Mouse (Mus musculus) midbrain, embryonic 11.5 days (tissue): ENCODE data around the gene Fam166b. TPM values are rescaled to one million over a fixed set of nuclear protein-coding genes. Genes with fewer than 3 reads are reported as not detected.
A peak's percentile ranks its signal among the peaks of the same experiment; 100 is the strongest.

Experiments
- ATAC-seq: fragments of 200-750 bp; cut with Nextera tagmentation; 2 replicates; pipeline ENCODE4 v1.8.0; 2017; ENCODE audit warnings: moderate TSS enrichment, moderate library complexity; ENCODE audit not compliant: low FRiP score
- DNase-seq: peaks from one replicate; pipeline ENCODE4 v3.0.0; 2015; ENCODE audit warnings: low spot score; ENCODE audit errors: missing footprints
- H3K27ac ChIP-seq: fragments of 300-500 bp; sonication (generic); 2 replicates; pipeline ENCODE4 v1.5.1; 2014; ENCODE audit warnings: low read depth, low read length
- H3K27me3 ChIP-seq: fragments of 300-500 bp; sonication (generic); 2 replicates; pipeline ENCODE4 v1.6.1; 2014; ENCODE audit warnings: mild to moderate bottlenecking, low read length, moderate library complexity, mixed read lengths; ENCODE audit not compliant: control insufficient read depth, insufficient read depth
- H3K36me3 ChIP-seq: fragments of 300-500 bp; sonication (generic); 2 replicates; pipeline ENCODE4 v1.6.1; 2014; ENCODE audit warnings: mild to moderate bottlenecking, low read length, moderate library complexity, mixed read lengths; ENCODE audit not compliant: control insufficient read depth, insufficient read depth
- H3K4me1 ChIP-seq: fragments of 300-500 bp; sonication (generic); 2 replicates; pipeline ENCODE4 v1.6.1; 2014; ENCODE audit warnings: low read length; ENCODE audit not compliant: control insufficient read depth, insufficient read depth
- H3K4me2 ChIP-seq: fragments of 300-500 bp; sonication (generic); 2 replicates; pipeline ENCODE4 v1.6.1; 2014; ENCODE audit warnings: mild to moderate bottlenecking, moderate library complexity
- H3K4me3 ChIP-seq: fragments of 300-500 bp; sonication (generic); 2 replicates; pipeline ENCODE4 v1.5.1; 2014; ENCODE audit warnings: low read depth, low read length
- H3K9ac ChIP-seq: fragments of 300-500 bp; sonication (generic); 2 replicates; pipeline ENCODE4 v1.6.1; 2014; ENCODE audit warnings: low read length
- H3K9me3 ChIP-seq: fragments of 300-500 bp; sonication (generic); 2 replicates; pipeline ENCODE4 v1.6.1; 2016; ENCODE audit warnings: low read length; ENCODE audit not compliant: control insufficient read depth
- WGBS: fragments of 180-500 bp; shearing (Covaris S2); extraction: QIAGEN DNeasy Blood & Tissue Kit; methylation state at CpG from one replicate; pipeline ENCODE4 v1.1.7; 2014; 5-methylcytosine and 5-hydroxymethylcytosine counted together
- polyA plus RNA-seq: library from polyadenylated mRNA; unstranded; fragments of >200 nt; fragmentation: Nextera tagmentation; extraction: Ambion mirVana; gene quantifications from 2 replicates; pipeline ENCODE4 v1.2.1, GENCODE M21; 2014

Fam166b gene
- polyA plus RNA-seq, 1 experiment from 2014 or later = 0.59 TPM

- 89% methylated on average over 9 of the region's 9 CpGs for WGBS
- H3K4me1 ChIP-seq = peaks cover 17% of the 10 kb centered on the region
Observed at GRCm38 (mm10) chr4:43402212-43402611, 26.7 kb downstream of the Fam166b start.

GRCm38 (mm10) chr4:43401486-43401885 is 27.4 kb downstream of the Fam166b start:
- Histone ChIP-seq H3K4me2 (no peak overlapping the region), H3K27me3 (no peaks in the 10 kb centered on the region), H3K27ac (no peak overlapping the region), H3K9me3 (no peaks in the 10 kb centered on the region), H3K4me3 (no peak overlapping the region), H3K36me3 (no peaks in the 10 kb centered on the region), H3K9ac (no peak overlapping the region), H3K4me1 (peaks cover 16% of the 10 kb centered on the region)
- DNase-seq (peak; percentile 66), ATAC-seq (no peak)
- WGBS = 83% methylated on average over 10 of the region's 10 CpGs

More at GRCm38 (mm10) chr4:43402212-43402611, 26.7 kb downstream of the Fam166b start:
- Histone ChIP-seq H3K9ac (no peak overlapping the region), H3K36me3 (no peaks in the 10 kb centered on the region), H3K4me3 (no peak overlapping the region), H3K9me3 (no peaks in the 10 kb centered on the region), H3K27ac (no peak overlapping the region), H3K27me3 (no peaks in the 10 kb centered on the region), H3K4me2 (no peak overlapping the region)
- ATAC-seq (no peak), DNase-seq (peak; percentile 59)

- Histone ChIP-seq H3K4me1 (peaks cover 15% of the 10 kb centered on the region), H3K27ac (no peak overlapping the region), H3K4me2 (no peak overlapping the region), H3K36me3 (no peaks in the 10 kb centered on the region), H3K9me3 (no peaks in the 10 kb centered on the region), H3K27me3 (no peaks in the 10 kb centered on the region), H3K4me3 (no peak overlapping the region), H3K9ac (0 out of 2 replicates have a peak overlapping the region, but pooled peaks have one; percentile 40)
- ATAC-seq = 0 out of 2 replicates have a peak, but pooled peaks have one; percentile 35
- peak; percentile 79 for DNase-seq
- 28% methylated on average over 10 of the region's 10 CpGs for WGBS
Observed at GRCm38 (mm10) chr4:43400976-43401375, 28.0 kb downstream of the Fam166b start.

GRCm38 (mm10) chr4:43399391-43400131 is 29.4 kb downstream of the Fam166b start:
- Histone ChIP-seq H3K36me3 (no peaks in the 10 kb centered on the region), H3K9ac (no peak overlapping the region), H3K4me2 (no peak overlapping the region), H3K27ac (no peak overlapping the region), H3K4me1 (peaks cover 11% of the 10 kb centered on the region), H3K27me3 (no peaks in the 10 kb centered on the region), H3K9me3 (no peaks in the 10 kb centered on the region), H3K4me3 (no peak overlapping the region)
- ATAC-seq (no peak), DNase-seq (peak; percentile 82)
- WGBS = 87% methylated on average over 31 of the region's 31 CpGs

- H3K36me3 ChIP-seq = no peaks in the 10 kb centered on the region
- H3K9ac ChIP-seq = no peak overlapping the region
- 75% methylated on average over 17 of the region's 17 CpGs for whole genome bisulfite sequencing
- no peak overlapping the region for H3K4me3 ChIP-seq
- no peaks in the 10 kb centered on the region for H3K9me3 ChIP-seq
- H3K27me3 ChIP-seq = no peaks in the 10 kb centered on the region
- peak; percentile 72 for DNase-seq
- ATAC-seq = no peak
- H3K4me1 ChIP-seq = peaks cover 11% of the 10 kb centered on the region
- H3K27ac ChIP-seq = no peak overlapping the region
- H3K4me2 ChIP-seq = no peak overlapping the region
Observed at GRCm38 (mm10) chr4:43398829-43399331, 30.1 kb downstream of the Fam166b start.

- Histone ChIP-seq H3K4me1 (peaks cover 11% of the 10 kb centered on the region), H3K27ac (no peak overlapping the region), H3K9ac (no peak overlapping the region), H3K4me2 (no peak overlapping the region), H3K36me3 (no peaks in the 10 kb centered on the region), H3K27me3 (no peaks in the 10 kb centered on the region), H3K9me3 (no peaks in the 10 kb centered on the region), H3K4me3 (no peak overlapping the region)
- no peak for DNase-seq
- no peak for ATAC-seq
- WGBS = 83% methylated on average over 4 of the region's 4 CpGs
Observed at GRCm38 (mm10) chr4:43398014-43398413, 30.9 kb downstream of the Fam166b start.

- Histone ChIP-seq H3K27me3 (no peaks in the 10 kb centered on the region), H3K4me2 (no peak overlapping the region), H3K4me1 (peaks cover 11% of the 10 kb centered on the region), H3K9me3 (no peaks in the 10 kb centered on the region), H3K36me3 (no peaks in the 10 kb centered on the region), H3K4me3 (no peak overlapping the region), H3K27ac (no peak overlapping the region), H3K9ac (no peak overlapping the region)
- ATAC-seq (no peak), DNase-seq (no peak)
- 91% methylated on average over 5 of the region's 5 CpGs for WGBS
Observed at GRCm38 (mm10) chr4:43396381-43396780, 32.6 kb downstream of the Fam166b start.

- DNase-seq (no peak), ATAC-seq (no peak)
- Histone ChIP-seq H3K27ac (no peak overlapping the region), H3K9ac (no peak overlapping the region), H3K27me3 (no peaks in the 10 kb centered on the region), H3K9me3 (no peaks in the 10 kb centered on the region), H3K4me3 (no peak overlapping the region), H3K36me3 (no peaks in the 10 kb centered on the region), H3K4me2 (no peak overlapping the region), H3K4me1 (peaks cover 9% of the 10 kb centered on the region)
- WGBS = 81% methylated on average over 9 of the region's 9 CpGs
Observed at GRCm38 (mm10) chr4:43395836-43396235, 33.1 kb downstream of the Fam166b start.

- Histone ChIP-seq H3K9me3 (no peaks in the 10 kb centered on the region), H3K4me3 (no peak overlapping the region), H3K36me3 (no peaks in the 10 kb centered on the region), H3K4me1 (peaks cover 7% of the 10 kb centered on the region; the same call in 1 of the 2 replicates), H3K27ac (no peak overlapping the region), H3K4me2 (no peak overlapping the region), H3K27me3 (no peaks in the 10 kb centered on the region), H3K9ac (no peak overlapping the region)
- ATAC-seq (no peak), DNase-seq (no peak)
- WGBS = 93% methylated on average over 5 of the region's 5 CpGs
Observed at GRCm38 (mm10) chr4:43395147-43395546, 33.8 kb downstream of the Fam166b start.
